ENCODE assay signal across 13 mouse cellular contexts in genomic region chr1:51480386-51480785, GRCm38 (mm10). TPM values are rescaled to one million over a fixed set of nuclear protein-coding genes. Genes with fewer than 3 reads are reported as not detected.
A peak's percentile ranks its signal among the peaks of the same experiment; 100 is the strongest.
DNase-seq lines count a peak whose midpoint lies in the region; ATAC-seq and TF ChIP-seq lines count a peak whose summit lies in the region.
"Had no signal": no experiment of that assay in that cellular context is flagged by ENCODE, and none has a peak within 500 bp of the region (broad histone marks: within the 10 kb centered on the region; RNA-seq: fewer than 3 reads in every experiment).

No protein-coding gene starts in this region.

- no peaks in the 10 kb centered on the region for H3K36me3 ChIP-seq in lung, postnatal 0 days (ENCODE audit: insufficient read depth, low read length)
- H3K36me3 ChIP-seq: hindbrain, embryonic 10.5 days; kidney, embryonic 15.5 days; limb, embryonic 15.5 days had no signal

- TF ChIP-seq CTCF in lung, postnatal 0 days (IDR thresholded peaks at IDR 0.05) = no peak
- no peak for TF ChIP-seq CTCF in bone marrow, adult 2 months (IDR thresholded peaks at IDR 0.05; ENCODE audit: control insufficient read depth, insufficient read depth, low read length)

- no peak overlapping the region for H3K27ac ChIP-seq in lung, postnatal 0 days (ENCODE audit: low read length)
- peak overlapping the region; percentile 3; the same call in 1 of the 2 replicates for H3K27ac ChIP-seq in bone marrow, adult 2 months (ENCODE audit: control insufficient read depth, insufficient read depth, low read depth, low read length, poor library complexity)
- H3K27ac ChIP-seq: hindbrain, embryonic 10.5 days; kidney, embryonic 15.5 days; limb, embryonic 15.5 days had no signal

- TF ChIP-seq EP300 in lung, postnatal 0 days (IDR thresholded peaks at IDR 0.05) = no peak

- ATAC-seq in lung, postnatal 0 days = no peak
- ATAC-seq: Patski had no signal

- no peak overlapping the region for H3K4me3 ChIP-seq in lung, postnatal 0 days (ENCODE audit: low read depth, low read length)
- H3K4me3 ChIP-seq in bone marrow, adult 2 months (replicated peaks; ENCODE audit: control insufficient read depth, low read depth, low read length) = no peak overlapping the region
- H3K4me3 ChIP-seq: gastrocnemius, adult 2 months; hindbrain, embryonic 10.5 days; kidney, embryonic 15.5 days; limb, embryonic 15.5 days had no signal

- no peak for TF ChIP-seq POLR2A in bone marrow, adult 2 months (IDR thresholded peaks at IDR 0.05; ENCODE audit: borderline replicate concordance, control insufficient read depth, low read depth, low read length)

- peak; percentile 42 for DNase-seq in lung, postnatal 0 days (ENCODE audit: low spot score)
- no peak for DNase-seq in lung, postnatal 14 days
- DNase-seq in lung, postnatal 36 days = peak; percentile 51
- DNase-seq in spleen, postnatal 4 days (ENCODE audit: low spot score in 2 of 2) = peak; percentile 48 to 64
- DNase-seq in cerebellum, adult 8-10 months = no peak
- DNase-seq in ovary, postnatal 10 days (ENCODE audit: low spot score) = no peak
- DNase-seq: adrenal gland, postnatal 36 days; gastrocnemius, adult 2 months had no signal

- no peaks in the 10 kb centered on the region; the same call in 1 of the 2 replicates for H3K4me1 ChIP-seq in lung, postnatal 0 days (ENCODE audit: insufficient read depth, low read depth, low read length)
- H3K4me1 ChIP-seq in bone marrow, adult 2 months (ENCODE audit: control insufficient read depth, insufficient read depth, low read length) = peaks cover 1% of the 10 kb centered on the region; the same call in 1 of the 2 replicates
- H3K4me1 ChIP-seq: limb, embryonic 15.5 days had no signal

- H3K9me3 ChIP-seq in lung, postnatal 0 days (ENCODE audit: low read length) = no peaks in the 10 kb centered on the region
- H3K9me3 ChIP-seq: hindbrain, embryonic 10.5 days; kidney, embryonic 15.5 days; limb, embryonic 15.5 days had no signal

- H3K27me3 ChIP-seq in lung, postnatal 0 days (replicated peaks; ENCODE audit: insufficient read depth, low read length) = no peaks in the 10 kb centered on the region
- H3K27me3 ChIP-seq: kidney, embryonic 15.5 days; limb, embryonic 15.5 days; Patski had no signal

- H3K9ac ChIP-seq in lung, postnatal 0 days (replicated peaks; ENCODE audit: low read depth) = no peak overlapping the region
- H3K9ac ChIP-seq: kidney, embryonic 15.5 days; limb, embryonic 15.5 days had no signal

- H3K4me2 ChIP-seq in lung, postnatal 0 days (replicated peaks; ENCODE audit: low read depth, low read length) = no peak overlapping the region
- H3K4me2 ChIP-seq: kidney, embryonic 15.5 days; limb, embryonic 15.5 days had no signal

RNA-seq across cellular contexts. Expression of gene Nabp1, which starts 2.2 kb away (rescaled TPM):
- 20.0 and 25.0 TPM in 2 replicates for polyA plus RNA-seq in lung, postnatal 0 days (2015; fragmentation: Nextera tagmentation; extraction: Ambion mirVana)
- polyA plus RNA-seq in bone marrow, adult 2 months (2011; ENCODE audit: insufficient read depth, insufficient read length, low replicate concordance, missing spikeins) = 5.9 and 9.8 TPM in 2 replicates

Comparison
In these comparisons a context has a peak if more than half of its experiments do, and no peak if none do; other contexts are left out.
1. DNase-seq: peak in lung, postnatal 0 days (single experiment), lung, postnatal 36 days (single experiment) and spleen, postnatal 4 days (2 of 2); none in lung, postnatal 14 days (single experiment), cerebellum, adult 8-10 months (single experiment) and ovary, postnatal 10 days (single experiment).